Mouse (Mus musculus) forebrain, embryonic 16.5 days (tissue): ENCODE measurements around the gene Zfp874b. TPM values are rescaled to one million over a fixed set of nuclear protein-coding genes. Genes with fewer than 3 reads are reported as not detected.
"Not testable (repeated sequence)": the region's sequence is repeated elsewhere in the genome, so short reads cannot be mapped to it uniquely, and the experiment has no call there.

Experiments
- ATAC-seq: fragments of 200-750 bp; cut with Nextera tagmentation; 2 replicates; pipeline ENCODE4 v1.8.0; 2017; ENCODE audit warnings: mild to moderate bottlenecking, moderate library complexity
- H3K27ac ChIP-seq: fragments of 300-500 bp; sonication (generic); 2 replicates; pipeline ENCODE4 v1.5.1; 2014; ENCODE audit warnings: low read length, control low read depth
- H3K27me3 ChIP-seq: fragments of 300-500 bp; sonication (generic); replicated peaks from 2 replicates; pipeline ENCODE4 v1.6.1; 2014; ENCODE audit warnings: low read length; ENCODE audit not compliant: control insufficient read depth, insufficient read depth
- H3K36me3 ChIP-seq: fragments of 300-500 bp; sonication (generic); 2 replicates; pipeline ENCODE4 v1.6.1; 2014; ENCODE audit not compliant: control insufficient read depth, insufficient read depth
- H3K4me1 ChIP-seq: fragments of 300-500 bp; sonication (generic); replicated peaks from 2 replicates; pipeline ENCODE4 v1.6.1; 2014; ENCODE audit warnings: low read length; ENCODE audit not compliant: control insufficient read depth, insufficient read depth
- H3K4me2 ChIP-seq: fragments of 300-500 bp; sonication (generic); 2 replicates; pipeline ENCODE4 v1.6.1; 2014; ENCODE audit warnings: mild to moderate bottlenecking, low read length, control low read depth
- H3K4me3 ChIP-seq: fragments of 300-500 bp; sonication (generic); replicated peaks from 2 replicates; pipeline ENCODE4 v1.5.1; 2014; ENCODE audit warnings: mild to moderate bottlenecking, low read length, control low read depth
- H3K9ac ChIP-seq: fragments of 300-500 bp; sonication (generic); replicated peaks from 2 replicates; pipeline ENCODE4 v1.6.1; 2014; ENCODE audit warnings: low read depth, low read length, control low read depth
- H3K9me3 ChIP-seq: fragments of 300-500 bp; sonication (generic); 2 replicates; pipeline ENCODE4 v1.6.1; 2016; ENCODE audit warnings: low read length; ENCODE audit not compliant: control insufficient read depth
- WGBS: fragments of 180-500 bp; shearing (Covaris S2); extraction: QIAGEN DNeasy Blood & Tissue Kit; methylation state at CpG from one replicate; pipeline ENCODE4 v1.1.7; 2014; 5-methylcytosine and 5-hydroxymethylcytosine counted together
- polyA plus RNA-seq: library from polyadenylated mRNA; unstranded; fragments of >200 nt; fragmentation: Nextera tagmentation; extraction: Ambion mirVana; gene quantifications from 2 replicates; pipeline ENCODE4 v1.2.1, GENCODE M21; 2015

Zfp874b gene
- polyA plus RNA-seq, 1 experiment from 2014 or later: 5.1 TPM

DNA sequence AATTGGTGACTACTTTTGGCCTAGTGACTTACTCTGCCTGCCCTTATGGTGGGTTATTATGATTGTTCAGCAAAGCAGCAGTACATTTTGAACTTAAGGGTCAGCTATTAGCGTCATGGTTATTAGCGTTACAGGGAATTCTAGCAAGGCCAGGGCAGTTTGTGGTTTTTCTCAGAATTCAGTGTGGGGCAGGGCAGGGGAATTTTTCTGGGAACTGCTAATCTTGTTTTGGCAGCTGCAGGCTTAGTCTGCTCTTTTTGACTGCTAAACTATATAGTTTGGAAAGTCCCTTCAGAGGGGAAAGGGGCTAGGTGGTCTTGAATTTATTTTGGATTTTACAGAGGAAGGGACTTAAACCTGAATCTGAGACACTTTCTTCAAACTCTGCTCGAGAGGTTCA lies 14.8 kb downstream of the Zfp874b start:
- no peak overlapping the region for H3K27ac ChIP-seq
- H3K9ac ChIP-seq: no peak overlapping the region
- no peaks in the 10 kb centered on the region for H3K27me3 ChIP-seq
- no peak overlapping the region for H3K4me2 ChIP-seq
- H3K4me3 ChIP-seq: no peak overlapping the region
- H3K36me3 ChIP-seq: peaks cover 17% of the 10 kb centered on the region
- no peaks in the 10 kb centered on the region for H3K4me1 ChIP-seq
- no peaks in the 10 kb centered on the region for H3K9me3 ChIP-seq
- WGBS: 93% methylated on average over 3 of the region's 3 CpGs
- no peak for ATAC-seq

DNA sequence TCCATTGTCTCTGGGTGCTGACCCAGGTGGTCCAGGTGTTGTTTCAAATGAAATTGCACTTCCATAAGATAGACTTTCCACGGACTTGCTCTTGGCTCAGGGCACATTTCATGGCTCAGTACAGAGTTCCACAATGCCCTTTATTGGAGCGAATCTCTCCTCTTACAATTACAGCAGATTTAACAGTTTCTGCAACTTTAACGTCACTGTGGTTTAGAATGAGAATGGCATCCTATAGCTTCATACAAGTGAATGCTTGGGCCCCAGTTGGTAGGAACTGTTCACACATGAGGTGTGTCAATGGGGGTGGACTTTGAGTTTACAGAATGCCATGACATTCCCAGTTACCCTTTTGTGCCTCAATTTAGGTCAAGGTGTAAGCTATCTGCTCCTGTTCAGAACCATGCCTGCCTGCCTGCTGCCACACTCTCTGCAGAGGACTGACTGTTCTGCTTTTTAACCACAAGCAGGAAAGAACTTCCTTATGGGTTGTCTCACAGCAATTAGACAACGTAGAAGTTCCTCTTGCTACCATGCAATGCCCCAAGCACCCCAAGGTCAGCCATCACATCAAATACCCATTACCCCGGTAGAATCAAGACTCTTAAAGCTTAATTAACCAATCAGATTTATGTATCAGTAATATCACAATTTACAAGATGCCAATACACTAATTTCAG lies 20.4 kb downstream of the Zfp874b start:
- not testable (repeated sequence) for H3K4me1 ChIP-seq, H3K27me3 ChIP-seq, H3K4me2 ChIP-seq, H3K9me3 ChIP-seq, H3K4me3 ChIP-seq, H3K36me3 ChIP-seq, H3K9ac ChIP-seq, ATAC-seq, H3K27ac ChIP-seq
- WGBS: 86% methylated on average over 3 of the region's 5 CpGs

DNA sequence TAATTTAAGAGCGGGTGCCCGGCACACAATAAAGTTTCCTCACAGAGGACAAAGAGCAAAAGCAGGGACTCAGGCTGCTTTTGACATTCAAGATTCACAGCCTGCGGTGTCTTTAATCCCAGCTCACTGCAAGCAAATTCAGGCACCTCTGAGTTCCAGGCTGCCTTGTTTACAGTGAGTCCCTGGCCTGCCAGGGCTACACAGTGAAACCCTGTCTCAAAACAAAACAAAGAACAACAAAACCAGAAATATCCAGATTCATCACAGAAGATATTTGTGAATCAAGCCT lies 32.1 kb downstream of the Zfp874b start:
- Histone ChIP-seq H3K36me3 (peaks cover 3% of the 10 kb centered on the region; the same call in 1 of the 2 replicates), H3K4me2 (peak overlapping the region; percentile 72), H3K27me3 (no peaks in the 10 kb centered on the region), H3K9me3 (no peaks in the 10 kb centered on the region), H3K9ac (peak overlapping the region; percentile 40), H3K4me1 (peaks cover 9% of the 10 kb centered on the region), H3K27ac (peak overlapping the region; percentile 14; the same call in 1 of the 2 replicates), H3K4me3 (peak overlapping the region; percentile 64)
- ATAC-seq: peak; percentile 15; the same call in 1 of the 2 replicates
- 4% methylated on average over 3 of the region's 3 CpGs for WGBS

DNA sequence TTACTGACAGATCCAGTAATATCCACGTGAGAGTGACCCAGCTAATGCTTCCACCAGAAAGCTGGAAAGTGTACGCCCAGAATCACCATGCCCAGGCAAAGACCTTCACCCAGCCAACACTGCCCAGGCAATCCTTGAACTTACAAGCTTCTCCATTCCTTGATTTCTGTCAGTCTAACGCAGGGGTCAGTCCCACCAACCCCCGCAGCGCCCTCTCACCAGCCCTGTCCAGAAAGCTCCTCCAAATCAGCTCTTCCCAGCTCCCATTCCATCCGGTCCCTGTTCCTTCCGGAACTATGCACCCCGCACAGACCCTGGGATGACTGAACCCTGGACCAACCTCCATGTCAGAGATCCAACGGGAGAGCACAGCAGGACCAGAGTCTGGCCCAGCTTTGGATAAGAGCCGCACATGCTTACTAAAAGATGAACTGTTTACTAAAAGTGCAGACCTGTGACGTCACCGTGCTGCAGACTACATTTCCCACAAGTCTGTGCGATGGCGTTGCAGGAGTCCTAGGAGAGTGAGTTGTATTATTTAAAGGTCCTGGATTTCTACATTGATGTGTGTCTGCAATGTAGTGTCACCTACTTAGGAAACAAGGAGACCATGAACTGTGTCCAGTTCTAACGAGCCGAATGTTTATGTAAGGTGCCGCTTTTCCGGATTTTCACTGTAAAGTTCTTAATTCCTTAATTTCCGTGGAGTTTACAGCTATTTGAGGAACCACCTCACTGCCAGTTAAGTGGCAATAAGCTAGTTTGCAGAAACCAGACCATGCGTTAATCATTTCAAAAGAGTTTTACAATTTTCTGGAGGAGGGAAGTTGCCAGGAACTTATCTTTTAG lies 32.7 kb downstream of the Zfp874b start, which contains the start of gene Zfp874a:
Zfp874a (minus strand) TSS at position 453 of the 849 bp plus-strand sequence.
- Histone ChIP-seq H3K9ac (peak within 1 kb of the TSS; percentile 64), H3K4me1 (peaks cover 9% of the 10 kb centered on the region), H3K4me2 (peak within 1 kb of the TSS; percentile 72), H3K4me3 (peak within 1 kb of the TSS; percentile 64), H3K9me3 (no peaks in the 10 kb centered on the region), H3K27me3 (no peaks in the 10 kb centered on the region), H3K36me3 (peaks cover 8% of the 10 kb centered on the region), H3K27ac (peak within 1 kb of the TSS; percentile 14; the same call in 1 of the 2 replicates)
- WGBS: 1% methylated on average over 20 of the region's 20 CpGs
- ATAC-seq: peak; percentile 98

DNA sequence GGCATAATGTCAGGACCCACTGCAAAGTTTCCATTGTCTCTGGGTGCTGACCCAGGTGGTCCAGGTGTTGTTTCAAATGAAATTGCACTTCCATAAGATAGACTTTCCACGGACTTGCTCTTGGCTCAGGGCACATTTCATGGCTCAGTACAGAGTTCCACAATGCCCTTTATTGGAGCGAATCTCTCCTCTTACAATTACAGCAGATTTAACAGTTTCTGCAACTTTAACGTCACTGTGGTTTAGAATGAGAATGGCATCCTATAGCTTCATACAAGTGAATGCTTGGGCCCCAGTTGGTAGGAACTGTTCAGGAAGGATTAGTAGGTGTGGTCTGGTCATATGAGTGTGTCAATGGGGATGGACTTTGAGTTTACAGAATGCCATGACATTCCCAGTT lies 47.0 kb downstream of the Zfp874b start:
- WGBS: 67% methylated on average over 1 of the region's 3 CpGs

DNA sequence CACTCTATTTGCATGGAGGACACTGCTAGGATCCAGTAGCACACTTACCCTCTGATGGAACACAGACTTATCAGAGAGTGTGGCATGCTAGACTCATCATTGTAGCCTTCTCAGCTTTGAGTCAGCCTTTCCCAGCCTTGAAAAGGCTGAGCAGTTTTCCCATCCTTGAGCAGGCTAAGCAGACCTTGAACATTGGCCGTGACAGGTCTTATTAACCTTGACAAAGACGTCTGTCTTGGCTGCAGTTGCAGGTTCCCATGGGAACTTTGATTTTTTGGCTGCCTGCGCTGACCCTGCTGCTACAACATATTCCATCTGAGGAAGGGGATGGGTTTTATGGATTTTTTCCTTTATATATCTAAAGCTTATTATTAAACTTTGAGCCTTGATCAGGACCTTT lies 55.9 kb downstream of the Zfp874b start:
- 68% methylated on average over 3 of the region's 3 CpGs for WGBS
- no peaks in the 10 kb centered on the region for H3K27me3 ChIP-seq

More for the DNA sequence above, 47.0 kb downstream of the Zfp874b start:
- H3K27ac ChIP-seq, H3K4me3 ChIP-seq, H3K36me3 ChIP-seq, H3K27me3 ChIP-seq, H3K4me2 ChIP-seq, ATAC-seq, H3K9me3 ChIP-seq, H3K4me1 ChIP-seq, H3K9ac ChIP-seq: not testable (repeated sequence)

DNA sequence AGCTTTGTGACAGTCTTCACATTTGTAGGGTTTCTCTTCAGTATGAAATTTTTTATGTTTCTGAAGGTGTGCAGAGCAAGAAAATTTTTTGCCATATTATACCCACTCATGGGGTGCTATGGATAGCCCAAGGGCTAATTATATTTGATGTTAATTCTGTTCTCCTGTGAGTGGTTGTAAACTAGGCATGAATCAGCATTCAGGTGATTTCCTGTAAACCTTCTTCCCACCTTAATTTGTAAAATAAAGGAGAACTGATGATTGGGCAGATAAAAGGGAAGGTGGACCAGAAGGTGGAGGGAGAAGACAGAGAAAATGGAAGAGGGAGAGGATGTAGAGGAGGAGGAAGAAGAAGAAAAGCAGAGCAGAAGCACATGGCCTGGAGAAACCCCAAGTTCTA lies 58.4 kb downstream of the Zfp874b start:
- not testable (repeated sequence) for H3K36me3 ChIP-seq, H3K9me3 ChIP-seq, H3K27me3 ChIP-seq, ATAC-seq, H3K9ac ChIP-seq, H3K4me2 ChIP-seq, H3K4me1 ChIP-seq, H3K27ac ChIP-seq, H3K4me3 ChIP-seq

More for the DNA sequence above, 55.9 kb downstream of the Zfp874b start:
- H3K9me3 ChIP-seq: no peaks in the 10 kb centered on the region
- H3K36me3 ChIP-seq: no peaks in the 10 kb centered on the region
- H3K4me1 ChIP-seq: no peaks in the 10 kb centered on the region
- H3K4me2 ChIP-seq: no peak overlapping the region
- no peak overlapping the region for H3K27ac ChIP-seq
- no peak overlapping the region for H3K4me3 ChIP-seq
- ATAC-seq: no peak
- no peak overlapping the region for H3K9ac ChIP-seq

DNA sequence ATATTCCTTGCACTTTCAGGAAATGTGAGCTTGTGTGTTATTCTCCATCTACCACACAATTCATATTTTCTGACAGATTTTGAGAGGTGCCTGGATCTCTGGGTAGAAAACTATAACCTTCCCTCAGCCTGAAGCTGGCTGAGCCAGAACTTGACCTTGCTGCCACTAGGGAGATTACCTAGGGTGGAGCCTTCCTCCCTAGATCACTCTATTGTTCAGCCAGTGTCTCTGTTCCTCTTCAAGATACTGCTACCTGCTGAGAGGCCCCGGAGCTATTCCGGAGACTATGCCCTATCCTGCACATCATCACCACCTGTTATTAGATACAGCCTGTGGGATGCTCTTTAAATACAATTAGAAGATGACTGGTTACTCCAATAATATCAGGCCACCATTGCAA lies 61.5 kb downstream of the Zfp874b start:
- H3K27me3 ChIP-seq, H3K9me3 ChIP-seq, H3K4me1 ChIP-seq, H3K9ac ChIP-seq, H3K4me3 ChIP-seq, H3K4me2 ChIP-seq, H3K27ac ChIP-seq, ATAC-seq, H3K36me3 ChIP-seq: not testable (repeated sequence)
- 83% methylated on average over 2 of the region's 2 CpGs for WGBS
